Mouse (Mus musculus) retina, adult 2 months (tissue): ENCODE measurements around the gene Fam240a.

Source experiments
- DNase-seq: peaks from one replicate; pipeline ENCODE4 v3.0.0-alpha.2; 2012; ENCODE audit warnings: low read depth, low spot score

The Fam240a gene

GRCm38 (mm10) chr9:110895507-110895906 lies 21.2 kb downstream of the Fam240a start:
- no peak for DNase-seq

GRCm38 (mm10) chr9:110893429-110893828 lies 23.2 kb downstream of the Fam240a start:
- no peak for DNase-seq

GRCm38 (mm10) chr9:110892552-110892951 lies 24.1 kb downstream of the Fam240a start:
- DNase-seq: no peak

- no peak for DNase-seq
Measured at GRCm38 (mm10) chr9:110891077-110891828, 25.4 kb downstream of the Fam240a start.

GRCm38 (mm10) chr9:110890026-110890783 lies 26.5 kb downstream of the Fam240a start:
- DNase-seq: no peak

GRCm38 (mm10) chr9:110888935-110889334 lies 27.7 kb downstream of the Fam240a start:
- no peak for DNase-seq

- no peak for DNase-seq
Measured at GRCm38 (mm10) chr9:110887388-110888303, 29.0 kb downstream of the Fam240a start.

GRCm38 (mm10) chr9:110881953-110882352 lies 34.7 kb downstream of the Fam240a start:
- no peak for DNase-seq

- DNase-seq: no peak
Measured at GRCm38 (mm10) chr9:110880772-110881171, 35.9 kb downstream of the Fam240a start.

- DNase-seq: no peak
Measured at GRCm38 (mm10) chr9:110879998-110880561, 36.6 kb downstream of the Fam240a start, which contains the start of gene Tmie. TSS of gene Tmie (minus strand) at chr9:110880113.

- DNase-seq: no peak
Measured at GRCm38 (mm10) chr9:110879191-110879920, 37.3 kb downstream of the Fam240a start, which contains the start of gene Als2cl. TSS of gene Als2cl (plus strand) at chr9:110879870.

GRCm38 (mm10) chr9:110877888-110878287 lies 38.8 kb downstream of the Fam240a start:
- no peak for DNase-seq

- DNase-seq: no peak
Measured at GRCm38 (mm10) chr9:110877353-110877752, 39.3 kb downstream of the Fam240a start.

GRCm38 (mm10) chr9:110875288-110875695 lies 41.4 kb downstream of the Fam240a start:
- DNase-seq: no peak

- DNase-seq: no peak
Measured at GRCm38 (mm10) chr9:110874660-110875191, 41.9 kb downstream of the Fam240a start.

- no peak for DNase-seq
Measured at GRCm38 (mm10) chr9:110873681-110874659, 42.7 kb downstream of the Fam240a start.

GRCm38 (mm10) chr9:110871030-110871429 lies 45.6 kb downstream of the Fam240a start:
- peak; percentile 18 for DNase-seq
